Mouse (Mus musculus): ENCODE data around the gene Mrps18c.

The Mrps18c gene

GRCm38 (mm10) chr5:100825975-100826374, 27.5 kb downstream of the Mrps18c start:
- in situ Hi-C loops (cut with MboI, MseI), result no loop called here

GRCm38 (mm10) chr5:100826531-100826930, 28.1 kb downstream of the Mrps18c start:
- in situ Hi-C loops (cut with MboI, MseI), result no loop called here

- in situ Hi-C loops (cut with MboI, MseI), result no loop called here
Measured at GRCm38 (mm10) chr5:100828701-100829100, 30.3 kb downstream of the Mrps18c start.

GRCm38 (mm10) chr5:100832680-100833079, 34.3 kb downstream of the Mrps18c start:
- in situ Hi-C loops (cut with MboI, MseI), result no loop called here

- in situ Hi-C loops (cut with MboI, MseI), result no loop called here
Measured at GRCm38 (mm10) chr5:100833841-100834240, 35.4 kb downstream of the Mrps18c start.

GRCm38 (mm10) chr5:100835862-100836538, 37.6 kb downstream of the Mrps18c start:
- in situ Hi-C loops (cut with MboI, MseI), result no loop called here

GRCm38 (mm10) chr5:100837907-100838306, 39.5 kb downstream of the Mrps18c start:
- in situ Hi-C loops (cut with MboI, MseI), result no loop called here

GRCm38 (mm10) chr5:100844485-100844884, 46.1 kb downstream of the Mrps18c start:
- in situ Hi-C loops (cut with MboI, MseI), result no loop called here

- in situ Hi-C loops (cut with MboI, MseI), result no loop called here
Measured at GRCm38 (mm10) chr5:100845485-100845847, 47.0 kb downstream of the Mrps18c start, which contains the start of gene Gpat3. Gpat3 (plus strand) TSS chr5:100845713.

- in situ Hi-C loops (cut with MboI, MseI), result no loop called here
Measured at GRCm38 (mm10) chr5:100845848-100846598, 47.6 kb downstream of the Mrps18c start.

GRCm38 (mm10) chr5:100846599-100846920, 48.1 kb downstream of the Mrps18c start:
- in situ Hi-C loops (cut with MboI, MseI), result no loop called here

GRCm38 (mm10) chr5:100847143-100847542, 48.7 kb downstream of the Mrps18c start:
- in situ Hi-C loops (cut with MboI, MseI), result no loop called here

- in situ Hi-C loops (cut with MboI, MseI), result no loop called here
Measured at GRCm38 (mm10) chr5:100853963-100854362, 55.5 kb downstream of the Mrps18c start.

All from regulatory T cell (primary cell).